Mouse (Mus musculus) liver, adult 2 months (tissue): Measurements from ENCODE around the gene Klf13.

Experiments used
- CTCF ChIP-seq: fragments of 200-500 bp; IDR thresholded peaks from 2 replicates; pipeline ENCODE4 v1.5.1; 2011; ENCODE audit warnings: low read depth, low read length, control low read depth
- POLR2A ChIP-seq: fragments of 200-500 bp; IDR thresholded peaks from 2 replicates; pipeline ENCODE4 v1.6.1; 2011; ENCODE audit warnings: low read length, control low read depth; ENCODE audit not compliant: insufficient read depth; ENCODE audit errors: extremely low read depth

DNA sequence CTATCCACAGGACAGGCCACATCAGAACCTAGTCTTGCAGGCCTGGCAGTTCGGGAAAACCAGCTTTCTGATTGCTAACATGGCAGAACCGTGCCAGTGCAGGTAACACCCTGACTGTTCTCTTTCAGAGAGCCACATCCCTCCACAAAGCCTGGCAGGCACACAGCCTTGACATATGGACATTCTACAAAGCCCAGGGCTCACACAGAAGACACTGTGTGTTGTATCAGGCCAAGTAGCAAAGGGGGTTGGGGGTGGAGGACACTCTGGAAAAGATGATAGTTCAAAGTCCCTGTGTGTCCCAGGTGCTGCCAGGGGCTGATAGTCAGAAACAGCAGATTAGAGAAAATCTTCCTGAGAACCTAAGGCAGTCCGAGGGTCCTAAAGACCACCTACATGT lies 12.2 kb downstream of the Klf13 start:
- no peak for TF ChIP-seq CTCF
- TF ChIP-seq POLR2A: no peak
